Mouse (Mus musculus) MEL (cell line): ENCODE measurements around the gene Mta3. TPM values are rescaled to one million over a fixed set of nuclear protein-coding genes. Genes with fewer than 3 reads are reported as not detected.
A peak's percentile ranks its signal among the peaks of the same experiment; 100 is the strongest.

Source experiments
- DNase-seq: peaks from one replicate; pipeline ENCODE4 v3.0.0; 2011; ENCODE audit warnings: low read depth, low spot score
- H3K27ac ChIP-seq: 2 replicates; pipeline ENCODE4 v1.5.1; 2012; ENCODE audit warnings: low read depth, mild to moderate bottlenecking, control low read depth, low read length, moderate library complexity; ENCODE audit not compliant: control insufficient read depth
- H3K27me3 ChIP-seq, 2 experiments: fragments of 150-350 bp in 1 of 2; sonication (generic) in 1 of 2; 2 replicates each; pipeline ENCODE4 v1.6.1; 2012; ENCODE audit warnings: low read length in 2 of 2, mild to moderate bottlenecking in 2 of 2, improper control_type of control experiment in 1 of 2, moderate library complexity in 1 of 2; ENCODE audit not compliant: insufficient read depth in 2 of 2, control insufficient read depth in 1 of 2
- H3K36me3 ChIP-seq, 2 experiments: 2 replicates each; pipeline ENCODE4 v1.6.1; 2012 to 2014; ENCODE audit warnings: low read length in 2 of 2, improper control_type of control experiment in 1 of 2, inconsistent platforms in 1 of 2, mild to moderate bottlenecking in 1 of 2; ENCODE audit not compliant: insufficient read depth in 2 of 2, control insufficient read depth in 1 of 2
- H3K4me1 ChIP-seq, 2 experiments: fragments of 150-350 bp in 1 of 2; sonication (generic) in 1 of 2; 2 replicates each; pipeline ENCODE4 v1.6.1; 2012; ENCODE audit warnings: low read length in 2 of 2, improper control_type of control experiment in 1 of 2, mild to moderate bottlenecking in 1 of 2; ENCODE audit not compliant: insufficient read depth in 2 of 2, control insufficient read depth in 1 of 2
- H3K4me3 ChIP-seq, 2 experiments: fragments of 150-350 bp in 1 of 2; sonication (generic) in 1 of 2; 2 replicates each; pipeline ENCODE4 v1.5.1; 2012; ENCODE audit warnings: low read depth in 2 of 2, low read length in 2 of 2, mild to moderate bottlenecking in 2 of 2, moderate library complexity in 2 of 2, control low read depth in 1 of 2, improper control_type of control experiment in 1 of 2; ENCODE audit not compliant: control insufficient read depth in 1 of 2, insufficient read depth in 1 of 2
- H3K79me2 ChIP-seq: 2 replicates; pipeline ENCODE4 v1.6.1; 2012; ENCODE audit warnings: mild to moderate bottlenecking, low read length, moderate library complexity; ENCODE audit not compliant: control insufficient read depth, poor library complexity, insufficient read depth
- H3K9ac ChIP-seq: 2 replicates; pipeline ENCODE4 v1.6.1; 2012; ENCODE audit warnings: low read depth, mild to moderate bottlenecking, control low read depth, low read length, moderate library complexity; ENCODE audit not compliant: control insufficient read depth, poor library complexity, severe bottlenecking
- H3K9me3 ChIP-seq: fragments of 150-350 bp; sonication (generic); replicated peaks from 2 replicates; pipeline ENCODE4 v1.6.1; 2012; ENCODE audit warnings: mild to moderate bottlenecking, low read length, improper control_type of control experiment, moderate library complexity; ENCODE audit not compliant: insufficient read depth
- BHLHE40 ChIP-seq: IDR thresholded peaks from 2 replicates; pipeline ENCODE4 v1.6.1; 2012; ENCODE audit warnings: low read depth, mild to moderate bottlenecking, inconsistent platforms, low read length, improper control_type of control experiment, borderline replicate concordance
- CHD1 ChIP-seq: IDR thresholded peaks from 2 replicates; pipeline ENCODE4 v1.6.1; 2012; ENCODE audit warnings: low read depth, mild to moderate bottlenecking, inconsistent platforms, low read length, improper control_type of control experiment
- CHD2 ChIP-seq: IDR thresholded peaks from 2 replicates; pipeline ENCODE4 v1.6.1; 2011; ENCODE audit warnings: low read length, improper control_type of control experiment
- CTCF ChIP-seq, 3 experiments: IDR thresholded peaks in 2 of 3; conservative IDR thresholded peaks in 1 of 3; 2 replicates each; pipeline ENCODE4 v1.5.1; 2011 to 2012; ENCODE audit warnings: low read length in 3 of 3, low read depth in 2 of 3, mild to moderate bottlenecking in 2 of 3, improper control_type of control experiment in 1 of 3, inconsistent platforms in 1 of 3, mixed read lengths in 1 of 3, moderate library complexity in 1 of 3; ENCODE audit not compliant: control insufficient read depth in 1 of 3, insufficient read depth in 1 of 3, poor library complexity in 1 of 3, severe bottlenecking in 1 of 3
- E2F4 ChIP-seq: IDR thresholded peaks from 2 replicates; pipeline ENCODE4 v1.6.1; 2011; ENCODE audit warnings: low read depth, low read length, improper control_type of control experiment, borderline replicate concordance
- ELF1 ChIP-seq: IDR thresholded peaks from 2 replicates; pipeline ENCODE4 v1.6.1; 2014; ENCODE audit warnings: low read depth, mild to moderate bottlenecking, inconsistent platforms, low read length, improper control_type of control experiment, moderate library complexity
- EP300 ChIP-seq, 2 experiments: IDR thresholded peaks; 2 replicates each; pipeline ENCODE4 v1.6.1; 2011; ENCODE audit warnings: improper control_type of control experiment in 2 of 2, low read length in 2 of 2, low read depth in 1 of 2, mild to moderate bottlenecking in 1 of 2
- ETS1 ChIP-seq: IDR thresholded peaks from 2 replicates; pipeline ENCODE4 v1.6.1; 2012; ENCODE audit warnings: low read depth, mild to moderate bottlenecking, inconsistent platforms, low read length, improper control_type of control experiment, moderate library complexity
- GABPA ChIP-seq: IDR thresholded peaks from 2 replicates; pipeline ENCODE4 v1.6.1; 2012; ENCODE audit warnings: low read depth, mild to moderate bottlenecking, inconsistent platforms, low read length, improper control_type of control experiment, moderate library complexity
- GATA1 ChIP-seq: IDR thresholded peaks from 2 replicates; pipeline ENCODE4 v1.6.1; 2011; ENCODE audit warnings: low read depth, low read length, improper control_type of control experiment
- HCFC1 ChIP-seq: IDR thresholded peaks from 2 replicates; pipeline ENCODE4 v1.6.1; 2012; ENCODE audit warnings: low read depth, mild to moderate bottlenecking, inconsistent platforms, low read length, improper control_type of control experiment, moderate library complexity
- JUND ChIP-seq: IDR thresholded peaks from 2 replicates; pipeline ENCODE4 v1.6.1; 2011; ENCODE audit warnings: low read depth, mild to moderate bottlenecking, improper control_type of control experiment, low read length
- KAT2A ChIP-seq: conservative IDR thresholded peaks from 2 replicates; pipeline ENCODE4 v1.6.1; 2012; ENCODE audit warnings: low read depth, low read length, improper control_type of control experiment, inconsistent platforms
- MAFK ChIP-seq: IDR thresholded peaks from 2 replicates; pipeline ENCODE4 v1.6.1; 2011; ENCODE audit warnings: low read depth, mild to moderate bottlenecking, low read length, improper control_type of control experiment, borderline replicate concordance
- MAX ChIP-seq: IDR thresholded peaks from 2 replicates; pipeline ENCODE4 v1.6.1; 2011; ENCODE audit warnings: low read length, improper control_type of control experiment
- MAZ ChIP-seq: IDR thresholded peaks from 2 replicates; pipeline ENCODE4 v1.6.1; 2012; ENCODE audit warnings: low read depth, mild to moderate bottlenecking, inconsistent platforms, low read length, improper control_type of control experiment
- MEF2A ChIP-seq: IDR thresholded peaks from 2 replicates; pipeline ENCODE4 v1.6.1; 2014; ENCODE audit warnings: low read depth, mild to moderate bottlenecking, inconsistent platforms, low read length, improper control_type of control experiment; ENCODE audit not compliant: poor library complexity, insufficient replicate concordance, severe bottlenecking; ENCODE audit errors: extremely low read depth
- MXI1 ChIP-seq: IDR thresholded peaks from 2 replicates; pipeline ENCODE4 v1.6.1; 2011; ENCODE audit warnings: mild to moderate bottlenecking, low read depth, low read length, improper control_type of control experiment
- MYB ChIP-seq: IDR thresholded peaks from 2 replicates; pipeline ENCODE4 v1.6.1; 2011; ENCODE audit warnings: mild to moderate bottlenecking, low read depth, low read length, improper control_type of control experiment
- MYC ChIP-seq: IDR thresholded peaks from 2 replicates; pipeline ENCODE4 v1.6.1; 2011; ENCODE audit warnings: low read depth, mild to moderate bottlenecking, low read length, improper control_type of control experiment, moderate library complexity
- NRF1 ChIP-seq: IDR thresholded peaks from 2 replicates; pipeline ENCODE4 v1.6.1; 2014; ENCODE audit warnings: low read depth, mild to moderate bottlenecking, inconsistent platforms, low read length, improper control_type of control experiment, moderate library complexity; ENCODE audit not compliant: poor library complexity, insufficient read depth, severe bottlenecking
- POLR2A ChIP-seq, 2 experiments: IDR thresholded peaks; 2 replicates each; pipeline ENCODE4 v1.6.1; 2011 to 2012; ENCODE audit warnings: low read length in 2 of 2, mild to moderate bottlenecking in 2 of 2, control low read depth in 1 of 2, improper control_type of control experiment in 1 of 2, low read depth in 1 of 2, moderate library complexity in 1 of 2; ENCODE audit not compliant: control insufficient read depth in 1 of 2, insufficient read depth in 1 of 2, poor library complexity in 1 of 2
- POLR2AphosphoS2 ChIP-seq: IDR thresholded peaks from 2 replicates; pipeline ENCODE4 v1.6.1; 2011; ENCODE audit warnings: low read length, improper control_type of control experiment
- POLR2AphosphoS5 ChIP-seq: IDR thresholded peaks from 2 replicates; pipeline ENCODE4 v1.6.1; 2012; ENCODE audit warnings: low read depth, borderline replicate concordance, mild to moderate bottlenecking, inconsistent platforms, low read length, moderate library complexity, mixed read lengths
- RAD21 ChIP-seq: IDR thresholded peaks from 2 replicates; pipeline ENCODE4 v1.6.1; 2011; ENCODE audit warnings: mild to moderate bottlenecking, low read depth, low read length, improper control_type of control experiment
- RCOR1 ChIP-seq: IDR thresholded peaks from 2 replicates; pipeline ENCODE4 v1.6.1; 2012; ENCODE audit warnings: low read depth, mild to moderate bottlenecking, inconsistent platforms, low read length, improper control_type of control experiment
- SIN3A ChIP-seq: IDR thresholded peaks from 2 replicates; pipeline ENCODE4 v1.6.1; 2012; ENCODE audit warnings: low read length, improper control_type of control experiment, inconsistent platforms
- SMC3 ChIP-seq: IDR thresholded peaks from 2 replicates; pipeline ENCODE4 v1.6.1; 2011; ENCODE audit warnings: low read depth, low read length, improper control_type of control experiment
- TAL1 ChIP-seq: IDR thresholded peaks from 2 replicates; pipeline ENCODE4 v1.6.1; 2012; ENCODE audit warnings: mild to moderate bottlenecking, inconsistent platforms, low read length, moderate library complexity, mixed read lengths
- TBP ChIP-seq: IDR thresholded peaks from 2 replicates; pipeline ENCODE4 v1.8.0; 2011; ENCODE audit warnings: low read depth, low read length, improper control_type of control experiment
- TCF12 ChIP-seq: IDR thresholded peaks from 2 replicates; pipeline ENCODE4 v1.6.1; 2014; ENCODE audit warnings: low read depth, mild to moderate bottlenecking, inconsistent platforms, low read length, improper control_type of control experiment, moderate library complexity
- UBTF ChIP-seq: IDR thresholded peaks from 2 replicates; pipeline ENCODE4 v1.6.1; 2012; ENCODE audit warnings: low read depth, mild to moderate bottlenecking, inconsistent platforms, low read length, improper control_type of control experiment, moderate library complexity, borderline replicate concordance; ENCODE audit not compliant: insufficient read depth
- USF1 ChIP-seq: IDR thresholded peaks from 2 replicates; pipeline ENCODE4 v1.6.1; 2014; ENCODE audit warnings: low read depth, mild to moderate bottlenecking, inconsistent platforms, low read length, improper control_type of control experiment, moderate library complexity
- USF2 ChIP-seq, 2 experiments: IDR thresholded peaks; 2 replicates each; pipeline ENCODE4 v1.6.1; 2011 to 2012; ENCODE audit warnings: improper control_type of control experiment in 2 of 2, low read length in 2 of 2, borderline replicate concordance in 1 of 2, inconsistent platforms in 1 of 2, low read depth in 1 of 2, mild to moderate bottlenecking in 1 of 2; ENCODE audit not compliant: insufficient read depth in 1 of 2
- ZC3H11A ChIP-seq: IDR thresholded peaks from 2 replicates; pipeline ENCODE4 v1.6.1; 2012; ENCODE audit warnings: low read depth, mild to moderate bottlenecking, inconsistent platforms, low read length, improper control_type of control experiment
- ZMIZ1 ChIP-seq: IDR thresholded peaks from 2 replicates; pipeline ENCODE4 v1.6.1; 2012; ENCODE audit warnings: low read depth, mild to moderate bottlenecking, inconsistent platforms, low read length, improper control_type of control experiment, moderate library complexity
- polyA plus RNA-seq, 2 experiments: library from polyadenylated mRNA; stranded (reverse) in 1 of 2; unstranded in 1 of 2; fragments of >175 nt in 1 of 2; fragments of >200 nt in 1 of 2; gene quantifications; 2 replicates each; pipeline versions ENCODE4 v1.2.1 to v1.2.4; 2012; ENCODE audit warnings: low replicate concordance in 2 of 2, low read depth in 1 of 2; ENCODE audit not compliant: insufficient read length in 2 of 2, insufficient read depth in 1 of 2, missing spikeins in 1 of 2
- total RNA-seq: library from RNA; depleted of rRNA; stranded (reverse); fragments of 300-350 nt; gene quantifications from 2 replicates; pipeline ENCODE4 v1.2.3, GENCODE M21; 2012

Mta3 gene
- total and polyA plus RNA-seq, 3 experiments, result 28.8 to 58.2 TPM; not detected in 1

- Histone ChIP-seq H3K36me3 (peaks cover 0 to 24% of the 10 kb centered on the region in 2 experiments; a peak in 2 of 4 replicates), H3K27ac (peak overlapping the region; percentile 92)
- no peak; the same call in 1 of the 2 replicates for TF ChIP-seq KAT2A
- no peak; the same call in 1 of the 2 replicates for TF ChIP-seq MAZ
- no peak for TF ChIP-seq UBTF
- peak; percentile 36; the same call in 1 of the 2 replicates for TF ChIP-seq HCFC1
- peak; percentile 95 to 97 for TF ChIP-seq EP300 (IDR thresholded peaks at IDR 0.05; ENCODE audit: low read depth in 1 of 2, low read length in 2 of 2)
- peak; percentile 93 for TF ChIP-seq GATA1
- TF ChIP-seq MYC, result peak; percentile 97
- TF ChIP-seq ELF1, result 0 out of 2 replicates have a peak, but pooled peaks have one; percentile 38
- peak; percentile 81 for TF ChIP-seq BHLHE40
- TF ChIP-seq MEF2A, result no peak
- 0 out of 2 replicates have a peak, but pooled peaks have one; percentile 34 for TF ChIP-seq POLR2AphosphoS2
- TF ChIP-seq TAL1, result peak; percentile 97
- TF ChIP-seq E2F4, result no peak
- TF ChIP-seq MAFK, result peak; percentile 54; the same call in 1 of the 2 replicates
- no peak for TF ChIP-seq ZC3H11A
- peak; percentile 88 for TF ChIP-seq ETS1
- TF ChIP-seq CHD1, result no peak
- TF ChIP-seq TBP, result peak; percentile 39; the same call in 1 of the 2 replicates
- TF ChIP-seq ZMIZ1, result no peak
- peak; percentile 97 for TF ChIP-seq TCF12
- peak; percentile 95 for TF ChIP-seq MXI1
- TF ChIP-seq NRF1, result no peak
- peak; percentile 92 for TF ChIP-seq SIN3A
- no peak for TF ChIP-seq SMC3
- no peak for TF ChIP-seq RAD21
- no peak for TF ChIP-seq POLR2AphosphoS5
- no peak for TF ChIP-seq GABPA
- peak; percentile 84; the same call in 1 of the 2 replicates for TF ChIP-seq RCOR1
- TF ChIP-seq MYB, result no peak
- no peak for TF ChIP-seq CTCF (IDR thresholded peaks at IDR 0.05 in 2 of 3, conservative IDR thresholded peaks at IDR 0.05 in 1 of 3; ENCODE audit: control insufficient read depth in 1 of 3, insufficient read depth in 1 of 3, low read depth in 2 of 3, low read length in 3 of 3, poor library complexity in 1 of 3, severe bottlenecking in 1 of 3)
- peak; percentile 98 for TF ChIP-seq MAX
- TF ChIP-seq JUND, result no peak
- peak; percentile 10; the same call in 1 of the 2 replicates for TF ChIP-seq CHD2
- peak; percentile 94 for TF ChIP-seq USF1
- TF ChIP-seq POLR2A (IDR thresholded peaks at IDR 0.05; ENCODE audit: control insufficient read depth in 1 of 2, insufficient read depth in 1 of 2, low read depth in 1 of 2, low read length in 2 of 2, poor library complexity in 1 of 2), result peak in 1 of 2 experiments; percentile 27; a peak in 1 of 4 replicates
- TF ChIP-seq USF2 (IDR thresholded peaks at IDR 0.05; ENCODE audit: borderline replicate concordance in 1 of 2, insufficient read depth in 1 of 2, low read depth in 1 of 2, low read length in 2 of 2), result peak in 1 of 2 experiments; percentile 79; a peak in 2 of 4 replicates
- TF ChIP-seq, all 39 proteins: peak for 20
- H3K4me3 ChIP-seq, result peak overlapping the region in 1 of 2 experiments; percentile 47; a peak in 2 of 4 replicates
- H3K27me3 ChIP-seq, result no peaks in the 10 kb centered on the region
- DNase-seq, result peak; percentile 91
- peaks cover 2% of the 10 kb centered on the region; the same call in 1 of the 2 replicates for H3K79me2 ChIP-seq
- peaks cover 12 to 22% of the 10 kb centered on the region in 2 experiments for H3K4me1 ChIP-seq
- H3K9ac ChIP-seq, result peak overlapping the region; percentile 49
- H3K9me3 ChIP-seq, result no peaks in the 10 kb centered on the region
Measured at GRCm38 (mm10) chr17:83858413-83858812, 152.4 kb downstream of the Mta3 start.
